Mouse (Mus musculus): Measurements from ENCODE around the gene Plcb3.

GRCm38 (mm10) chr19:6999360-7000063 lies 23.2 kb upstream of the Plcb3 start:
- no peak for TF ChIP-seq CTCF (IDR thresholded peaks at IDR 0.05; ENCODE audit: extremely low read depth, insufficient read depth, insufficient read length, insufficient replicate concordance)
- no peak for TF ChIP-seq POLR2A (IDR thresholded peaks at IDR 0.05; ENCODE audit: low read depth, low read length)

All from spleen, adult 2 months (tissue).